Mouse (Mus musculus): ENCODE data around the gene Por. TPM values are rescaled to one million over a fixed set of nuclear protein-coding genes. Genes with fewer than 3 reads are reported as not detected.

Gene Por
- 10 to 100 TPM; 23.2 to 26.6 TPM for total RNA-seq (2021)
- long read RNA-seq, experiment 1, transcript Por-201 (16 exons, 2,636 nt): major isoform, 25 of 33 reads
- long read RNA-seq, experiment 1, partial matches to known transcripts: 4 of 33 reads
- long read RNA-seq, experiment 1, other reads (novel, unspliced or antisense): 4 of 33 reads
- long read RNA-seq, experiment 2, transcript Por-201 (16 exons, 2,636 nt): major isoform, 20 of 24 reads
- long read RNA-seq, experiment 2, partial matches to known transcripts: 2 of 24 reads
- long read RNA-seq, experiment 2, other reads (novel, unspliced or antisense): 2 of 24 reads

GRCm38 (mm10) chr5:135669741-135670275, at the start of gene Por:
Por (plus strand) TSS chr5:135670033.
- DNase-seq: no peak

GRCm38 (mm10) chr5:135620526-135620925, 49.3 kb upstream of the Por start:
- no peak for DNase-seq

GRCm38 (mm10) chr5:135621725-135622124, 48.1 kb upstream of the Por start:
- no peak for DNase-seq

GRCm38 (mm10) chr5:135623006-135623563, 46.7 kb upstream of the Por start:
- DNase-seq: no peak

- no peak for DNase-seq
These were observed 40.9 kb upstream of the Por start for GRCm38 (mm10) chr5:135628916-135629315.

GRCm38 (mm10) chr5:135629401-135629800, 40.4 kb upstream of the Por start:
- DNase-seq: no peak

GRCm38 (mm10) chr5:135630598-135630997, 39.2 kb upstream of the Por start:
- DNase-seq: peak; percentile 58

GRCm38 (mm10) chr5:135632117-135632796, 37.6 kb upstream of the Por start, which contains the start of gene Rhbdd2:
Rhbdd2 (plus strand) TSS chr5:135632618.
- peak; percentile 97 for DNase-seq

- DNase-seq: no peak
These were observed 37.1 kb upstream of the Por start for GRCm38 (mm10) chr5:135632797-135633144.

- DNase-seq: no peak
These were observed 29.9 kb upstream of the Por start for GRCm38 (mm10) chr5:135639760-135640458.

- no peak for DNase-seq
These were observed 29.4 kb upstream of the Por start for GRCm38 (mm10) chr5:135640459-135640789.

GRCm38 (mm10) chr5:135641028-135641427, 28.8 kb upstream of the Por start:
- no peak for DNase-seq

GRCm38 (mm10) chr5:135642686-135643551, 26.9 kb upstream of the Por start:
- DNase-seq: no peak

GRCm38 (mm10) chr5:135643552-135643842, 26.3 kb upstream of the Por start:
- no peak for DNase-seq

GRCm38 (mm10) chr5:135643869-135644268, 26.0 kb upstream of the Por start:
- no peak for DNase-seq

GRCm38 (mm10) chr5:135645330-135645729, 24.5 kb upstream of the Por start:
- no peak for DNase-seq

- DNase-seq: no peak
These were observed 23.8 kb upstream of the Por start for GRCm38 (mm10) chr5:135646038-135646437.

- DNase-seq: no peak
These were observed 21.1 kb upstream of the Por start for GRCm38 (mm10) chr5:135648461-135649308.

GRCm38 (mm10) chr5:135649309-135649633, 20.6 kb upstream of the Por start:
- DNase-seq: no peak

- no peak for DNase-seq
These were observed 18.3 kb upstream of the Por start for GRCm38 (mm10) chr5:135651536-135651935.

GRCm38 (mm10) chr5:135653209-135653608, 16.6 kb upstream of the Por start:
- DNase-seq: no peak
